Comparison of ENCODE assay signal across 9 mouse cellular contexts in genomic region chr6:94684844-94685557, GRCm38 (mm10). TPM values are rescaled to one million over a fixed set of nuclear protein-coding genes. Genes with fewer than 3 reads are reported as not detected.
DNase-seq lines count a peak whose midpoint lies in the region; ATAC-seq lines count a peak whose summit lies in the region.
"Had no signal": no experiment of that assay in that cellular context is flagged by ENCODE, and none has a peak within 500 bp of the region (broad histone marks: within the 10 kb centered on the region; RNA-seq: fewer than 3 reads in every experiment).

No protein-coding gene starts in this region.

- no peaks in the 10 kb centered on the region for H3K9me3 ChIP-seq in forebrain, embryonic 12.5 days
- H3K9me3 ChIP-seq in forebrain, embryonic 15.5 days, result no peaks in the 10 kb centered on the region

- DNase-seq in CD4-positive helper T cell, adult 2 months (ENCODE audit: low read depth, low spot score), result peak; percentile 47
- peak; percentile 67 for DNase-seq in cerebellum, adult 9-11 months
- DNase-seq in natural killer cell, adult 2 months (ENCODE audit: low spot score in 2 of 2), result no peak
- DNase-seq in spleen, adult 18-20 months, result no peak
- no peak for DNase-seq in layer of hippocampus, adult 11-12 months (ENCODE audit: low spot score)

- no peaks in the 10 kb centered on the region for H3K36me3 ChIP-seq in forebrain, embryonic 12.5 days (replicated peaks)
- no peaks in the 10 kb centered on the region for H3K36me3 ChIP-seq in forebrain, embryonic 15.5 days

- WGBS in forebrain, embryonic 12.5 days, result 61% methylated on average over 13 of the region's 13 CpGs
- WGBS in forebrain, embryonic 15.5 days, result 54% methylated on average over 13 of the region's 13 CpGs

- H3K27ac ChIP-seq in forebrain, embryonic 12.5 days, result peak overlapping the region; percentile 50; the same call in 1 of the 2 replicates
- no peak overlapping the region for H3K27ac ChIP-seq in forebrain, embryonic 15.5 days (replicated peaks)

- ATAC-seq in forebrain, embryonic 12.5 days (ENCODE audit: low FRiP score), result no peak
- ATAC-seq in forebrain, embryonic 15.5 days (replicated peaks), result no peak
- peak; percentile 37 for ATAC-seq in inflammation-experienced regulatory T-cells, adult 6 months

- no peak overlapping the region for H3K4me3 ChIP-seq in forebrain, embryonic 12.5 days (replicated peaks)
- no peak overlapping the region for H3K4me3 ChIP-seq in forebrain, embryonic 15.5 days

- H3K27me3 ChIP-seq in forebrain, embryonic 12.5 days, result no peaks in the 10 kb centered on the region
- no peaks in the 10 kb centered on the region for H3K27me3 ChIP-seq in forebrain, embryonic 15.5 days
- H3K27me3 ChIP-seq: CH12.LX had no signal

- no peak overlapping the region for H3K4me2 ChIP-seq in forebrain, embryonic 12.5 days
- H3K4me2 ChIP-seq in forebrain, embryonic 15.5 days (replicated peaks), result no peak overlapping the region

- H3K4me1 ChIP-seq in forebrain, embryonic 12.5 days, result peaks cover 81% of the 10 kb centered on the region
- H3K4me1 ChIP-seq in forebrain, embryonic 15.5 days, result peaks cover 34% of the 10 kb centered on the region

- peak overlapping the region; percentile 5; the same call in 1 of the 2 replicates for H3K9ac ChIP-seq in forebrain, embryonic 12.5 days
- no peak overlapping the region for H3K9ac ChIP-seq in forebrain, embryonic 15.5 days (replicated peaks)

RNA-seq across cellular contexts. Expression of gene Lrig1, which starts 15.0 kb away (rescaled TPM):
- polyA plus RNA-seq in forebrain, embryonic 12.5 days (2016; fragmentation: Nextera tagmentation; extraction: Ambion mirVana), result 16.6 and 17.7 TPM in 2 replicates
- polyA plus RNA-seq in forebrain, embryonic 15.5 days (2015; fragmentation: Nextera tagmentation; extraction: Ambion mirVana), result 7.4 and 9.8 TPM in 2 replicates
- polyA plus RNA-seq in inflammation-experienced regulatory T-cells, adult 6 months (2017; shearing (Covaris generic)), result 10 to 100 TPM in 2 of 3 experiments, 1 to 10 TPM in 1; 7.4 to 47.9 (median 44.0) TPM

Comparison
In these comparisons a context has a peak if more than half of its experiments do, and no peak if none do; other contexts are left out.
1. DNase-seq: peak in CD4-positive helper T cell, adult 2 months (single experiment) and cerebellum, adult 9-11 months (single experiment); none in natural killer cell, adult 2 months (0 of 2), spleen, adult 18-20 months (0 of 2) and layer of hippocampus, adult 11-12 months (single experiment).